Mouse (Mus musculus) CH12.LX (cell line): ENCODE measurements around the gene Tln2. TPM values are rescaled to one million over a fixed set of nuclear protein-coding genes. Genes with fewer than 3 reads are reported as not detected.

Experiments
- DNase-seq: peaks from one replicate; pipeline ENCODE4 v3.0.0-alpha.2; 2013; ENCODE audit errors: extremely low read depth
- H3K27ac ChIP-seq: 2 replicates; pipeline ENCODE4 v1.5.1; 2012; ENCODE audit warnings: low read depth, mild to moderate bottlenecking, control low read depth, moderate library complexity; ENCODE audit not compliant: insufficient read depth
- H3K27me3 ChIP-seq: replicated peaks from 2 replicates; pipeline ENCODE3; 2012; ENCODE audit warnings: inconsistent platforms
- H3K36me3 ChIP-seq, 2 experiments: replicated peaks in 1 of 2; 2 replicates each; pipeline versions ENCODE3 to v1.6.1; 2012; ENCODE audit warnings: inconsistent platforms in 1 of 2, low read length in 1 of 2, mild to moderate bottlenecking in 1 of 2, mixed read lengths in 1 of 2, moderate library complexity in 1 of 2; ENCODE audit not compliant: control insufficient read depth in 1 of 2, insufficient read depth in 1 of 2
- H3K4me1 ChIP-seq, 2 experiments: 2 replicates each; pipeline ENCODE4 v1.6.1; 2012; ENCODE audit warnings: inconsistent platforms in 1 of 2, moderate library complexity in 1 of 2; ENCODE audit not compliant: insufficient read depth in 2 of 2, control insufficient read depth in 1 of 2
- H3K4me2 ChIP-seq: 2 replicates; pipeline ENCODE4 v1.6.1; 2012; ENCODE audit warnings: low read depth, mild to moderate bottlenecking, control low read depth; ENCODE audit not compliant: poor library complexity, insufficient read depth, severe bottlenecking
- H3K4me3 ChIP-seq, 3 experiments: fragments of 150-350 bp in 1 of 3; sonication (generic) in 1 of 3; replicated peaks in 1 of 3; 2 replicates each; pipeline versions ENCODE3 to v1.5.1; 2011 to 2012; ENCODE audit warnings: low read depth in 2 of 3, low read length in 2 of 3, mild to moderate bottlenecking in 2 of 3, moderate library complexity in 2 of 3, control low read depth in 1 of 3, improper control_type of control experiment in 1 of 3, inconsistent platforms in 1 of 3, mixed read lengths in 1 of 3; ENCODE audit not compliant: poor library complexity in 1 of 3
- H3K79me2 ChIP-seq: replicated peaks from 2 replicates; pipeline ENCODE4 v1.6.1; 2012; ENCODE audit warnings: mild to moderate bottlenecking, moderate library complexity; ENCODE audit not compliant: control insufficient read depth, poor library complexity, insufficient read depth, severe bottlenecking; ENCODE audit errors: extremely low read depth
- H3K9ac ChIP-seq: 2 replicates; pipeline ENCODE4 v1.6.1; 2012; ENCODE audit warnings: low read depth, mild to moderate bottlenecking, control low read depth, moderate library complexity; ENCODE audit not compliant: insufficient read depth
- H3K9me3 ChIP-seq: replicated peaks from 2 replicates; pipeline ENCODE3; 2012; ENCODE audit warnings: low read length, inconsistent platforms, mixed read lengths
- BHLHE40 ChIP-seq: IDR thresholded peaks from 2 replicates; pipeline ENCODE4 v1.6.1; 2011; ENCODE audit warnings: mild to moderate bottlenecking, low read depth, low read length, improper control_type of control experiment
- CHD2 ChIP-seq: IDR thresholded peaks from 2 replicates; pipeline ENCODE4 v1.6.1; 2011; ENCODE audit warnings: low read length, improper control_type of control experiment
- CTCF ChIP-seq, 2 experiments: IDR thresholded peaks in 1 of 2; conservative IDR thresholded peaks in 1 of 2; 2 replicates each; pipeline ENCODE4 v1.5.1; 2011 to 2012; ENCODE audit warnings: low read depth in 2 of 2, low read length in 2 of 2, improper control_type of control experiment in 1 of 2, inconsistent platforms in 1 of 2, mild to moderate bottlenecking in 1 of 2, moderate library complexity in 1 of 2
- EP300 ChIP-seq: IDR thresholded peaks from 2 replicates; pipeline ENCODE4 v1.6.1; 2011; ENCODE audit warnings: low read length, improper control_type of control experiment
- HCFC1 ChIP-seq: IDR thresholded peaks from 2 replicates; pipeline ENCODE4 v1.6.1; 2012; ENCODE audit warnings: low read depth, mild to moderate bottlenecking, inconsistent platforms, low read length, improper control_type of control experiment
- IRF4 ChIP-seq: IDR thresholded peaks from 2 replicates; pipeline ENCODE4 v1.6.1; 2014; ENCODE audit warnings: low read depth, mild to moderate bottlenecking, inconsistent platforms, low read length, improper control_type of control experiment
- JUN ChIP-seq: IDR thresholded peaks from 2 replicates; pipeline ENCODE4 v1.6.1; 2011; ENCODE audit warnings: low read depth, mild to moderate bottlenecking, low read length, improper control_type of control experiment, moderate library complexity; ENCODE audit not compliant: insufficient read depth
- KAT2A ChIP-seq: IDR thresholded peaks from 2 replicates; pipeline ENCODE4 v1.6.1; 2012; ENCODE audit warnings: low read length, improper control_type of control experiment, inconsistent platforms; ENCODE audit not compliant: insufficient replicate concordance
- MAFK ChIP-seq: IDR thresholded peaks from 2 replicates; pipeline ENCODE4 v1.6.1; 2011; ENCODE audit warnings: low read length, improper control_type of control experiment; ENCODE audit not compliant: insufficient replicate concordance
- MAX ChIP-seq: IDR thresholded peaks from 2 replicates; pipeline ENCODE4 v1.6.1; 2011; ENCODE audit warnings: low read length, improper control_type of control experiment
- MEF2A ChIP-seq: IDR thresholded peaks from 2 replicates; pipeline ENCODE4 v1.6.1; 2014; ENCODE audit warnings: low read depth, mild to moderate bottlenecking, inconsistent platforms, low read length, improper control_type of control experiment, borderline replicate concordance
- MXI1 ChIP-seq: IDR thresholded peaks from 2 replicates; pipeline ENCODE4 v1.6.1; 2011; ENCODE audit warnings: mild to moderate bottlenecking, low read depth, low read length, improper control_type of control experiment
- MYC ChIP-seq: IDR thresholded peaks from 2 replicates; pipeline ENCODE4 v1.6.1; 2011; ENCODE audit warnings: low read depth, mild to moderate bottlenecking, improper control_type of control experiment, low read length
- NELFE ChIP-seq: IDR thresholded peaks from 2 replicates; pipeline ENCODE4 v1.6.1; 2011; ENCODE audit warnings: low read depth, low read length, improper control_type of control experiment
- NRF1 ChIP-seq: IDR thresholded peaks from 2 replicates; pipeline ENCODE4 v1.6.1; 2014; ENCODE audit warnings: low read depth, mild to moderate bottlenecking, inconsistent platforms, low read length, improper control_type of control experiment, moderate library complexity
- POLR2A ChIP-seq: IDR thresholded peaks from 2 replicates; pipeline ENCODE4 v1.6.1; 2011; ENCODE audit warnings: low read depth, mild to moderate bottlenecking, improper control_type of control experiment, low read length
- POLR2AphosphoS2 ChIP-seq: IDR thresholded peaks from 2 replicates; pipeline ENCODE4 v1.6.1; 2011; ENCODE audit warnings: low read depth, low read length, improper control_type of control experiment
- RAD21 ChIP-seq: IDR thresholded peaks from 2 replicates; pipeline ENCODE4 v1.6.1; 2011; ENCODE audit warnings: low read depth, mild to moderate bottlenecking, low read length, improper control_type of control experiment, moderate library complexity
- RCOR1 ChIP-seq: conservative IDR thresholded peaks from 2 replicates; pipeline ENCODE4 v1.6.1; 2012; ENCODE audit warnings: low read depth, mild to moderate bottlenecking, inconsistent platforms, low read length, improper control_type of control experiment
- SIN3A ChIP-seq: IDR thresholded peaks from 2 replicates; pipeline ENCODE4 v1.6.1; 2012; ENCODE audit warnings: low read length, improper control_type of control experiment, inconsistent platforms
- SMC3 ChIP-seq: IDR thresholded peaks from 2 replicates; pipeline ENCODE4 v1.6.1; 2011; ENCODE audit warnings: low read depth, low read length, improper control_type of control experiment
- TBP ChIP-seq: conservative IDR thresholded peaks from 2 replicates; pipeline ENCODE4 v1.6.1; 2011; ENCODE audit warnings: low read depth, low read length, improper control_type of control experiment
- TCF12 ChIP-seq: IDR thresholded peaks from 2 replicates; pipeline ENCODE4 v1.6.1; 2014; ENCODE audit warnings: low read depth, mild to moderate bottlenecking, inconsistent platforms, low read length, improper control_type of control experiment
- UBTF ChIP-seq: IDR thresholded peaks from 2 replicates; pipeline ENCODE4 v1.6.1; 2012; ENCODE audit warnings: low read depth, mild to moderate bottlenecking, inconsistent platforms, low read length, improper control_type of control experiment, moderate library complexity
- USF1 ChIP-seq: IDR thresholded peaks from 2 replicates; pipeline ENCODE4 v1.6.1; 2014; ENCODE audit warnings: low read depth, mild to moderate bottlenecking, inconsistent platforms, low read length, improper control_type of control experiment
- ZKSCAN1 ChIP-seq: IDR thresholded peaks from 2 replicates; pipeline ENCODE4 v1.6.1; 2012; ENCODE audit warnings: low read depth, inconsistent platforms, low read length, improper control_type of control experiment, borderline replicate concordance
- ZMIZ1 ChIP-seq: IDR thresholded peaks from 2 replicates; pipeline ENCODE4 v1.6.1; 2012; ENCODE audit warnings: low read depth, mild to moderate bottlenecking, inconsistent platforms, low read length, improper control_type of control experiment
- ZNF384 ChIP-seq: IDR thresholded peaks from 2 replicates; pipeline ENCODE4 v1.6.1; 2012; ENCODE audit warnings: low read depth, low read length, improper control_type of control experiment, inconsistent platforms
- dilution Hi-C: fragments of 300-500 bp; cut with MboI; formaldehyde crosslinking; loops from 2 replicates; pipeline ENCODE4 v1.14.3; 2020; ENCODE audit warnings: low sequenced_read_pairs; ENCODE audit not compliant: extremely low pct_unique_long_range_greater_than_20kb, extremely low pct_ligation_motif_present
- in situ Hi-C: fragments of 300-500 bp; cut with MboI; formaldehyde crosslinking; loops from 3 replicates; pipeline ENCODE4 v1.14.3; 2019; ENCODE audit warnings: low sequenced_read_pairs, low pct_ligation_motif_present, low pct_unique_long_range_greater_than_20kb, mixed read lengths
- polyA plus RNA-seq: library from polyadenylated mRNA; unstranded; fragments of >175 nt; gene quantifications from 2 replicates; pipeline ENCODE4 v1.2.1, GENCODE M21; 2012; ENCODE audit warnings: low read depth; ENCODE audit not compliant: insufficient read length
- total RNA-seq, 2 experiments: library from RNA; depleted of rRNA; stranded (reverse); fragments of 300-350 nt in 1 of 2; fragments of >200 nt in 1 of 2; gene quantifications; 2 replicates each; pipeline ENCODE4 v1.2.3; 2012 to 2014

Gene Tln2
- total and polyA plus RNA-seq, 3 experiments: 2.6 to 4.4 (median 4.4) TPM

DNA sequence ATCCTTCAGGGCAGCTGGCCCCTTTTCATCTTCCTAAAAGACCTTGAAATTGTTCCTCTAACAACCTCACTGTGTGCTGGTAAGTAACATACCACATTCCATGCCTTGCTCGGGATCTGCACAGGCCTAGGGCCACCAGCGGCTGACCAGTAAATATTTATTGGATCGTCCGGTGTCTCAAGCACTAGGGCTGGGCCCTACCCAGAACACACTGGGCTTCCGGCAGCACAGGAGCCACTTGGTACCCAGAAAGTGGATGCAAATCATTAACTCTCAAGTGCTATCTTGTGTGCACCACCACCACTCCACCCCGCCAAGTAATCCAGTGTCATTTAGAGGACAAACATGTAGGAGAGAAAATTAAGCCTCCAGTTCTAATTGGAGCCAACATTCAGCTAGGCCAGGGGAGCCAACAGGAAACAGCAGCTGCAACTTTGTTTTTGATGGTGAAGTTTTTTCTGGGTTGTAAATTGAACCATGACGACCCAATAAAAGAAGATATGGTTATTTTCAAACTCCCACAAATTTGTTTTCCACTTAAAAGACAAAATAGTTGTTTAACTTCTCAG lies 46.4 kb upstream of the Tln2 start:
- H3K9me3 ChIP-seq: no peaks in the 10 kb centered on the region
- dilution Hi-C loops (no loop called here), in situ Hi-C loops (no loop called here)
- no peak for TF ChIP-seq POLR2A
- no peak for TF ChIP-seq USF1
- TF ChIP-seq MXI1: no peak
- no peak for TF ChIP-seq CHD2
- no peak for TF ChIP-seq ZMIZ1
- TF ChIP-seq CTCF (conservative IDR thresholded peaks at IDR 0.05 in 1 of 2, IDR thresholded peaks at IDR 0.05 in 1 of 2; ENCODE audit: low read depth in 2 of 2, low read length in 2 of 2): no peak
- no peak for TF ChIP-seq IRF4
- TF ChIP-seq MEF2A: no peak
- no peak for TF ChIP-seq UBTF
- no peak for TF ChIP-seq POLR2AphosphoS2
- TF ChIP-seq MAFK: no peak
- no peak for TF ChIP-seq ZNF384
- TF ChIP-seq BHLHE40: no peak
- TF ChIP-seq JUN: no peak
- TF ChIP-seq MAX: no peak
- no peak for TF ChIP-seq NELFE
- TF ChIP-seq KAT2A: no peak
- no peak for TF ChIP-seq MYC
- DNase-seq: no peak
- no peak overlapping the region for H3K4me2 ChIP-seq
- no peaks in the 10 kb centered on the region for H3K27me3 ChIP-seq
- no peak overlapping the region for H3K9ac ChIP-seq
- H3K79me2 ChIP-seq: no peaks in the 10 kb centered on the region
- H3K4me3 ChIP-seq: no peak overlapping the region
- no peaks in the 10 kb centered on the region for H3K4me1 ChIP-seq
- H3K27ac ChIP-seq: no peak overlapping the region
- no peaks in the 10 kb centered on the region for H3K36me3 ChIP-seq

GRCm38 (mm10) chr9:67604940-67605339 lies 45.4 kb upstream of the Tln2 start:
- TF ChIP-seq RAD21 (no peak), NRF1 (no peak), TCF12 (no peak), POLR2AphosphoS2 (no peak), SIN3A (no peak), UBTF (no peak), EP300 (no peak), NELFE (no peak), RCOR1 (no peak), HCFC1 (no peak), USF1 (no peak), TBP (no peak), ZKSCAN1 (no peak), MAFK (no peak), SMC3 (no peak), IRF4 (no peak), ZNF384 (no peak), KAT2A (no peak)
- dilution Hi-C loops: no loop called here
- no peak for DNase-seq

More at GRCm38 (mm10) chr9:67604940-67605339, 45.4 kb upstream of the Tln2 start:
- Histone ChIP-seq H3K79me2 (no peaks in the 10 kb centered on the region), H3K27me3 (no peaks in the 10 kb centered on the region), H3K4me1 (no peaks in the 10 kb centered on the region), H3K27ac (no peak overlapping the region), H3K4me3 (no peak overlapping the region), H3K4me2 (no peak overlapping the region), H3K9ac (no peak overlapping the region), H3K9me3 (no peaks in the 10 kb centered on the region), H3K36me3 (no peaks in the 10 kb centered on the region)
- in situ Hi-C loops: no loop called here
